Mouse (Mus musculus) cortical plate, adult 2 months (tissue): Measurements from ENCODE around the gene Tdrd5.

Experiments used
- CTCF ChIP-seq: fragments of 200-500 bp; IDR thresholded peaks from 2 replicates; pipeline ENCODE4 v1.5.1; 2011; ENCODE audit warnings: mild to moderate bottlenecking, control low read depth, low read length; ENCODE audit not compliant: insufficient read depth; ENCODE audit errors: extremely low read depth
- POLR2A ChIP-seq: fragments of 200-500 bp; IDR thresholded peaks from 2 replicates; pipeline ENCODE4 v1.6.1; 2011; ENCODE audit warnings: mild to moderate bottlenecking, low read length, control low read depth; ENCODE audit not compliant: insufficient read depth; ENCODE audit errors: extremely low read depth

- TF ChIP-seq CTCF (no peak), POLR2A (no peak)
Observed at GRCm38 (mm10) chr1:156344433-156344832, 41.0 kb upstream of the Tdrd5 start.
